Mouse (Mus musculus): ENCODE results near the gene Adamts15.

DNA sequence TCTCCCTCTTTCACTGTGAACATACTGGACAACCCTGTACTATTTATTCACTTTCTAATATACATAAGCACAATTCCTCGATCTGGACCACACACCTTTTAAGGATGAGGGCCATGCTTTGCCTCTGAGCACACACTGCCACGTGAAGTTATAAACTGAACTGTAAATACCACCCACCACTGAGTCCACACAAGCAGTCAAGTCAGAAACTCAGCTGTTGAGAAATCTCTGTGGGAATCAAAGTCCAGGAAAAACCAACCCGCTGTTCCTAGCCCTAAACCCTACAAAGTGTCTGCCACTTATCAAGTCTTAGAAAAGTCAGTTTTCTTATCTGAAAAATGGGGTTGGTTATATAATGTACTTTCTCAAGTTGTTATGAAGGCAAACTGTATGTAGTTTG is 36.0 kb downstream of the Adamts15 start:
- TF ChIP-seq MYOD1 (IDR thresholded peaks at IDR 0.05; ENCODE audit: control insufficient read depth, insufficient read length, low read depth): no peak
- TF ChIP-seq CTCF (IDR thresholded peaks at IDR 0.05; ENCODE audit: control insufficient read depth, insufficient read depth, insufficient read length): no peak
- no peak for TF ChIP-seq CEBPB (IDR thresholded peaks at IDR 0.05; ENCODE audit: low read depth)
